Mouse (Mus musculus): ENCODE results near the gene Gbp7. TPM values are rescaled to one million over a fixed set of nuclear protein-coding genes. Genes with fewer than 3 reads are reported as not detected.

Gene Gbp7
- polyA plus RNA-seq, 1 experiment from 2014 or later = 2.9 TPM

DNA sequence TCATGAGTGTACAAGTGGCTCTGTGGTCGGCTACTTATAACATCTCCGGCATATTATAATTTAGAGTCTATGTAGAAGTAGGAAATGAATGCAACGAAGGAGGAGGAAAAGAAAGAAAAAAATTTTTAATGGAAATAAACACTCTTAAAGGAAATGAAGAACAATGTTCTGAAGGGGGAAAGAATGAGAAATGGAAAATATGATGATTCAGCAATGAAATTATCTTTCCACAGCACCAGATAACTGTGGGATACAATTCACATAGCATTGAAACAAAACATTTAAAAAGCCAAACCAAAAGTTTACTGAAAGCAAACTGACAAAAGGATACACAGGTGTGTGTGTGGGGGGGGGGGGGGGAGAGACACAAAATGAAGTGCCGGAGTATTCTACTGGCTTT lies 52.9 kb downstream of the Gbp7 start:
- no peaks in the 10 kb centered on the region for H3K9me3 ChIP-seq (ENCODE audit: control insufficient read depth, low read length)
- 91% methylated on average over 4 of the region's 4 CpGs for WGBS
- H3K36me3 ChIP-seq (ENCODE audit: control insufficient read depth, insufficient read depth, low read length) = no peaks in the 10 kb centered on the region
- no peaks in the 10 kb centered on the region for H3K27me3 ChIP-seq (ENCODE audit: control insufficient read depth, insufficient read depth, low read length)
- DNase-seq (no peak), ATAC-seq (ENCODE audit: low FRiP score, low TSS enrichment) (no peak)
- no peak overlapping the region for H3K4me2 ChIP-seq (ENCODE audit: low read length)
- H3K27ac ChIP-seq (replicated peaks; ENCODE audit: low read depth, low read length) = no peak overlapping the region
- no peaks in the 10 kb centered on the region for H3K4me1 ChIP-seq (ENCODE audit: control insufficient read depth, insufficient read depth, low read length)
- no peak overlapping the region for H3K9ac ChIP-seq (replicated peaks; ENCODE audit: low read length)
- no peak overlapping the region for H3K4me3 ChIP-seq (replicated peaks; ENCODE audit: low read depth, low read length)

DNA sequence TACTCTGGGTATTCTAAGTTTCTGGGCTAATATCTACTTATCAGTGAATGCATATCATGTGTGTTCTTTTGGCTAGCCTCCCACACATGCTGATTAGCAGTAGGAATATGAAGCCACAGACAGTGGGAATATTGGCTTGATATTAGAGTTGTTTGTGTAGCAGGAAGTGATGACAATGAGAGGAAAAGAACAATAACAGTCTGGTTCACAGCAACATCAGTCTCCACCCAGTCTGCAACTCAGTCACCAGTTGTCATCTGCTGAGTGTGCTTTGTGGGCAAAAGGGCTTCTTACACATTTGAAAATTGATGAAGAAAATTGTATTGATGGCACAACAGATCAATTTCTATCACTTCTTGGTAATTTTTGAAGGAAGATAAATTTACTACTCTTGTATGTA lies 57.2 kb downstream of the Gbp7 start:
- Histone ChIP-seq H3K27me3 (ENCODE audit: control insufficient read depth, insufficient read depth, low read length) (no peaks in the 10 kb centered on the region), H3K4me2 (ENCODE audit: low read length) (no peak overlapping the region), H3K4me3 (replicated peaks; ENCODE audit: low read depth, low read length) (no peak overlapping the region), H3K9me3 (ENCODE audit: control insufficient read depth, low read length) (no peaks in the 10 kb centered on the region), H3K27ac (replicated peaks; ENCODE audit: low read depth, low read length) (no peak overlapping the region), H3K4me1 (ENCODE audit: control insufficient read depth, insufficient read depth, low read length) (no peaks in the 10 kb centered on the region), H3K9ac (replicated peaks; ENCODE audit: low read length) (no peak overlapping the region), H3K36me3 (ENCODE audit: control insufficient read depth, insufficient read depth, low read length) (no peaks in the 10 kb centered on the region)
- ATAC-seq (ENCODE audit: low FRiP score, low TSS enrichment) = no peak
- DNase-seq = no peak

DNA sequence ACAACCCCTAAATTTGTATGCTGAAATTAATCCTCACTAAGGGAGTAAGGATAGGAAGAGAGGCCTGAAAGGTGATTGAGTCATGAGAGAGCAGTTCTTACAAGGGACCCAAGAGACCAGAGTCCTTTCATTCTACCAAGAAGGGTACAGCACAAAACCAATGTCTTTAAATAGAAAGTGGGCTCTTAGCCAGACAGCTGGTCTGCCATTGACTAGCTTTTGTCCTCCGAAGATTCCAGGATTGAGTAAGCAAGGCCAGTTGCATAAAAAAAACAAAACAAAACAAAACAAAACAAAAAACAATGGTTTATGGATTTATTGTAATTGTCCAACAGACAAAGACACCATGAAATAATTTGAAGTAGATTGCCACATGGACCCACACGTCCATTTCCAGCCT lies 58.7 kb downstream of the Gbp7 start:
- Histone ChIP-seq H3K27me3 (ENCODE audit: control insufficient read depth, insufficient read depth, low read length) (no peaks in the 10 kb centered on the region), H3K4me2 (ENCODE audit: low read length) (no peak overlapping the region), H3K27ac (replicated peaks; ENCODE audit: low read depth, low read length) (no peak overlapping the region), H3K9me3 (ENCODE audit: control insufficient read depth, low read length) (no peaks in the 10 kb centered on the region), H3K4me1 (ENCODE audit: control insufficient read depth, insufficient read depth, low read length) (no peaks in the 10 kb centered on the region), H3K36me3 (ENCODE audit: control insufficient read depth, insufficient read depth, low read length) (no peaks in the 10 kb centered on the region), H3K4me3 (replicated peaks; ENCODE audit: low read depth, low read length) (no peak overlapping the region), H3K9ac (replicated peaks; ENCODE audit: low read length) (no peak overlapping the region)
- 77% methylated on average over 2 of the region's 2 CpGs for WGBS
- DNase-seq (no peak), ATAC-seq (ENCODE audit: low FRiP score, low TSS enrichment) (no peak)

DNA sequence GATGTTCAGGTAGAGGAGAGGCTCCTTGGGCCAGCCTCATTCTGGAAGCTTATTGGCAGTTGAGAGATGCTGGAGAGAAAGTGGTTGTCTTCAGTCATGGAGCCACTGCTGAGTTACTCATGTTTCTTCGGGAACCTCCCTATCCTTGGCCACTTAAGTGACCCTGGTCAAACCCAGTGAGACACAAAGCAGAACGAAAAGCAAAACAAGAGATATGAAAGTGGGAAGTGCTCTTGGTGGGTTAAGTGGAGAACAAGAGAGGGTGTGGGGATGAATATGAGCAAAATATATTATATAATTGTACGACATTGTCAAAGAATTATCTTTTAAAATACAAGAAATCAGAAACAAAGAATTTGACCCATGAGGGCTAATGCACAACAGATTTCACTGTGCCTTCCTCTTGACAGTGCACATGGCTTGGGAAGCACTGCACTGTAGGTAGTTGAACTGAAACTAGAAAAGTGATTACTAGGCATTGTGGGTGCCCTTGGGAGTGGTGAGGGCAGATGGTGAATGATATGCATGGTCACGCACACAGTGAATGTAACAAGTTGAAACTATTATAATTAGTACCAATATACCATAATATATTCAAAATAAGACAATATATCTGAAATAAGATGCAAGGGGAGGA lies 60.4 kb downstream of the Gbp7 start:
- no peaks in the 10 kb centered on the region for H3K36me3 ChIP-seq (ENCODE audit: control insufficient read depth, insufficient read depth, low read length)
- no peaks in the 10 kb centered on the region for H3K27me3 ChIP-seq (ENCODE audit: control insufficient read depth, insufficient read depth, low read length)
- H3K4me1 ChIP-seq (ENCODE audit: control insufficient read depth, insufficient read depth, low read length) = no peaks in the 10 kb centered on the region
- no peak overlapping the region for H3K4me2 ChIP-seq (ENCODE audit: low read length)
- DNase-seq (no peak), ATAC-seq (ENCODE audit: low FRiP score, low TSS enrichment) (no peak)
- no peaks in the 10 kb centered on the region for H3K9me3 ChIP-seq (ENCODE audit: control insufficient read depth, low read length)
- H3K4me3 ChIP-seq (replicated peaks; ENCODE audit: low read depth, low read length) = no peak overlapping the region
- H3K9ac ChIP-seq (replicated peaks; ENCODE audit: low read length) = no peak overlapping the region
- H3K27ac ChIP-seq (replicated peaks; ENCODE audit: low read depth, low read length) = no peak overlapping the region
- 87% methylated on average over 4 of the region's 4 CpGs for WGBS

DNA sequence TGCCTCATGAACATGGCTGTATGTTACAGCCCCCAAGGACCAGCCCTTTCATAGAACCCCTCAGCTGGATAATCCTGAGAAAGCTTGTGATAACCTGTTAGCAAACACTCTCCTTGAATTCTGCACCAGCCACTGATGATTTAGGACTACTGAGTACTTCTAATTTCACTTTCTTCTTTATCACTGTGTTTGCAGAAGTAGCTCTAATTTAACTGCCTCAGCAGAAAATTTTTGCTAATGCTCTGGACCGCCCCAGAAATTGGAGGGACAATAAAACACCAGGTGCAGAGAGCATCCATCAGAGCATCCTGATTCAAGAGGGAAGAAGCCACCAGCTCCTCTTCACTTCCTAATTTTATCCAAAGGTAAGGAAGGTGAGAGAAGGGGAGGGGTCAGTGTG lies 64.4 kb downstream of the Gbp7 start, which contains the start of gene Gbp2b:
TSS of gene Gbp2b (plus strand) at position 301 of the 400 bp plus-strand sequence.
- Histone ChIP-seq H3K9ac (replicated peaks; ENCODE audit: low read length) (no peak within 1 kb of the TSS), H3K4me1 (ENCODE audit: control insufficient read depth, insufficient read depth, low read length) (no peaks in the 10 kb centered on the region), H3K27ac (replicated peaks; ENCODE audit: low read depth, low read length) (no peak within 1 kb of the TSS), H3K27me3 (ENCODE audit: control insufficient read depth, insufficient read depth, low read length) (no peaks in the 10 kb centered on the region), H3K4me3 (replicated peaks; ENCODE audit: low read depth, low read length) (no peak within 1 kb of the TSS), H3K9me3 (ENCODE audit: control insufficient read depth, low read length) (no peaks in the 10 kb centered on the region), H3K4me2 (ENCODE audit: low read length) (no peak within 1 kb of the TSS), H3K36me3 (ENCODE audit: control insufficient read depth, insufficient read depth, low read length) (no peaks in the 10 kb centered on the region)
- DNase-seq (no peak), ATAC-seq (ENCODE audit: low FRiP score, low TSS enrichment) (no peak)
- 81% methylated on average over 1 of the region's 1 CpGs for WGBS

DNA sequence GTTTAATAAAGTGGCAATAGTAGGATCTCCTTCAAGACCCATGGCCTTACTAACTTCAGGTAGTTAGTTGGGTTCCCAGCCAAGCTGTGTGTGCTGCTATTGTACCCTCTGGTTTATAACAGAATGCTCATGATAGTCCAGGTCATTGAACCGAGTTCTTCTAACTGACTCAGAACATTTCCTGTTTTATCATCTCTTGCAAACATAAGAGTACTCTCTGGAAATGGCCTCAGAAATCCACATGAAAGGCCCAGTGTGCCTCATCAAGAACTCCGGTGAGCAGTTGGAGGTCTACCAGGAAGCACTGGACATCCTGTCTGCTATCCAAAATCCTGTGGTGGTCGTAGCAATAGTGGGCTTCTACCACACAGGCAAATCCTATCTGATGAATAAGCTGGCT lies 67.8 kb downstream of the Gbp7 start:
- Histone ChIP-seq H3K36me3 (ENCODE audit: control insufficient read depth, insufficient read depth, low read length) (no peaks in the 10 kb centered on the region), H3K27ac (replicated peaks; ENCODE audit: low read depth, low read length) (no peak overlapping the region), H3K4me2 (ENCODE audit: low read length) (no peak overlapping the region), H3K9ac (replicated peaks; ENCODE audit: low read length) (no peak overlapping the region), H3K9me3 (ENCODE audit: control insufficient read depth, low read length) (no peaks in the 10 kb centered on the region), H3K27me3 (ENCODE audit: control insufficient read depth, insufficient read depth, low read length) (no peaks in the 10 kb centered on the region), H3K4me3 (replicated peaks; ENCODE audit: low read depth, low read length) (no peak overlapping the region), H3K4me1 (ENCODE audit: control insufficient read depth, insufficient read depth, low read length) (no peaks in the 10 kb centered on the region)
- DNase-seq (no peak), ATAC-seq (ENCODE audit: low FRiP score, low TSS enrichment) (no peak)
- WGBS = 91% methylated on average over 3 of the region's 3 CpGs

Other genes with a start within 250 kb of the Gbp7 start
- 11.8 and 14.3 TPM in 2 replicates for gene Pdlim5, start 134.6 kb upstream of the Gbp7 start, polyA plus RNA-seq (2014; fragmentation: Nextera tagmentation; extraction: Ambion mirVana)
- gene Gbp5, start 36.4 kb upstream of the Gbp7 start, polyA plus RNA-seq (2014; fragmentation: Nextera tagmentation; extraction: Ambion mirVana) = 0.26 TPM in 1 of 2 replicates, not detected in the other
- 0.34 and 3.2 TPM in 2 replicates for gene Gbp3, start 29.7 kb downstream of the Gbp7 start, polyA plus RNA-seq (2014; fragmentation: Nextera tagmentation; extraction: Ambion mirVana)
- not detected in 2 replicates for gene Gbp2b, start 64.5 kb downstream of the Gbp7 start, polyA plus RNA-seq (2014; fragmentation: Nextera tagmentation; extraction: Ambion mirVana)
- gene Gbp2, start 90.3 kb downstream of the Gbp7 start, polyA plus RNA-seq (2014; fragmentation: Nextera tagmentation; extraction: Ambion mirVana) = 0.16 and 2.5 TPM in 2 replicates
- gene Kyat3, start 170.7 kb downstream of the Gbp7 start, polyA plus RNA-seq (2014; fragmentation: Nextera tagmentation; extraction: Ambion mirVana) = 2.7 and 4.2 TPM in 2 replicates
- gene Gtf2b, start 234.7 kb downstream of the Gbp7 start, polyA plus RNA-seq (2014; fragmentation: Nextera tagmentation; extraction: Ambion mirVana) = 87.5 and 89.5 TPM in 2 replicates